In the genomic region with DNA sequence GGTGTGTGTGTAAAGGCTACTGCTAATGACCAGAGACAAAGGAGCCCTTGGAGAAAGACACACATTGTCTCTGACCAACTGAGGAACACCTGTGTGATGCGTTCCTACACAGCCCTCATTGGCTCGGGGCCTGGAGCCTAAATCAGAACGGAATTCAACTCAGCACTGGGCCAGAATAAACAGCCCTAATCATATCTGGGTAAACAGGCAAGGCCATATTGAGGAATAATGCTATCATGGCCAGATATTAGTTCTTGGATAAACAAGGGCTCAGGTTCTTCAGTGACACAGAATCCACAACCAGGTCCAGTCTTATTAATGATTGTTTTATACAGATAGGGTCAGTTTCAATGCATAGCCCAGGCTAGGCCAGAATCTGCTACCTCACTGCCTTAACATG, we compare ENCODE assay signal across 21 mouse cellular contexts. TPM values are rescaled to one million over a fixed set of nuclear protein-coding genes. Genes with fewer than 3 reads are reported as not detected.
A peak's percentile ranks its signal among the peaks of the same experiment; 100 is the strongest.
DNase-seq lines count a peak whose midpoint lies in the region; TF ChIP-seq lines count a peak whose summit lies in the region.
"Had no signal": no experiment of that assay in that cellular context is flagged by ENCODE, and none has a peak within 500 bp of the region (broad histone marks: within the 10 kb centered on the region; RNA-seq: fewer than 3 reads in every experiment).

No protein-coding gene starts in this region.

- peaks cover 7% of the 10 kb centered on the region; the same call in 1 of the 2 replicates for H3K4me1 ChIP-seq in liver, adult 2 months (ENCODE audit: control insufficient read depth, insufficient read depth, low read length)
- H3K4me1 ChIP-seq: embryonic facial prominence, embryonic 10.5 days; embryonic facial prominence, embryonic 12.5 days had no signal

- peak; percentile 78 for DNase-seq in heart, adult 11 months
- no peak for DNase-seq in heart, postnatal 14 days
- peak; percentile 80 for DNase-seq in liver, adult 2 months (ENCODE audit: extremely low read depth, low read depth, low spot score)
- no peak for DNase-seq in liver
- DNase-seq in spleen, postnatal 36 days (ENCODE audit: low spot score in 2 of 2): no peak
- DNase-seq: adrenal gland, adult 8-10 months; adrenal gland, postnatal 14 days; adrenal gland, postnatal 36 days; B cell, adult 2 months; cerebellum, adult 11-12 months; cerebellum, adult 2 months; cerebellum, adult 9-10 months; cerebellum, postnatal 10 days; cerebellum, postnatal 25 days had no signal

- intact Hi-C loops in heart, postnatal 14 days (cut with DNase I): no loop called here

- H3K4me3 ChIP-seq in liver, adult 2 months (ENCODE audit: insufficient read depth, low read depth, low read length): no peak overlapping the region
- H3K4me3 ChIP-seq: embryonic facial prominence, embryonic 10.5 days; embryonic facial prominence, embryonic 12.5 days; forebrain, embryonic 13.5 days; forebrain, embryonic 15.5 days had no signal

- H3K79me2 ChIP-seq in liver, adult 2 months (ENCODE audit: control insufficient read depth, insufficient read depth, low read length): no peaks in the 10 kb centered on the region

- no peak overlapping the region for H3K9ac ChIP-seq in liver, adult 2 months (ENCODE audit: low read depth, low read length)
- H3K9ac ChIP-seq: embryonic facial prominence, embryonic 12.5 days; forebrain, embryonic 13.5 days; forebrain, embryonic 15.5 days had no signal

- TF ChIP-seq CTCF in liver, adult 2 months (IDR thresholded peaks at IDR 0.05; ENCODE audit: low read depth, low read length): no peak

- TF ChIP-seq POLR2A in liver, adult 2 months (IDR thresholded peaks at IDR 0.05; ENCODE audit: extremely low read depth, insufficient read depth, low read length): no peak

- no peaks in the 10 kb centered on the region for H3K27me3 ChIP-seq in liver, adult 2 months (ENCODE audit: control insufficient read depth, insufficient read depth, low read length)
- H3K27me3 ChIP-seq: CH12.LX; embryonic facial prominence, embryonic 12.5 days; forebrain, embryonic 13.5 days; forebrain, embryonic 15.5 days; Patski had no signal

- WGBS in liver, adult 2 months: 24% methylated on average over 3 of the region's 3 CpGs

- H3K27ac ChIP-seq in liver, adult 2 months (replicated peaks; ENCODE audit: insufficient read depth, low read depth, low read length): 0 out of 2 replicates have a peak overlapping the region, but pooled peaks have one; percentile 5
- H3K27ac ChIP-seq: embryonic facial prominence, embryonic 10.5 days; embryonic facial prominence, embryonic 12.5 days; forebrain, embryonic 13.5 days; forebrain, embryonic 15.5 days had no signal

- peaks cover 25% of the 10 kb centered on the region for H3K36me3 ChIP-seq in liver, adult 2 months (ENCODE audit: control insufficient read depth, insufficient read depth, low read length)
- H3K36me3 ChIP-seq: G1E had no signal

RNA-seq across cellular contexts. Expression of a gene that starts 18.3 kb away (rescaled TPM):
- total RNA-seq in heart, postnatal 14 days (2021): 10 to 100 TPM; 24.8 to 27.3 TPM
- 3.2 and 3.8 TPM in 2 replicates for total RNA-seq in liver, adult 2 months (2014; rRNA removed)
- 1.7 and 2.0 TPM in 2 replicates for polyA plus RNA-seq in liver, adult 2 months (2012; rRNA removed)

Comparison
In these comparisons a context has a peak if more than half of its experiments do, and no peak if none do; other contexts are left out.
1. DNase-seq: peak in heart, adult 11 months (single experiment) and liver, adult 2 months (single experiment); none in heart, postnatal 14 days (0 of 2), liver (single experiment) and spleen, postnatal 36 days (0 of 2).